In genomic region chr17:83893134-83893533, GRCm38 (mm10) we compare ENCODE assay signal across 16 mouse cellular contexts. TPM values are rescaled to one million over a fixed set of nuclear protein-coding genes. Genes with fewer than 3 reads are reported as not detected.
"Had no signal": no experiment of that assay in that cellular context is flagged by ENCODE, and none has a peak within 500 bp of the region (broad histone marks: within the 10 kb centered on the region; RNA-seq: fewer than 3 reads in every experiment).

No protein-coding gene starts in this region.

- ATAC-seq: intestine, embryonic 15.5 days had no signal

- H3K9me3 ChIP-seq: intestine, embryonic 15.5 days; limb, embryonic 15.5 days; liver, embryonic 13.5 days; midbrain, embryonic 12.5 days had no signal

- H3K27me3 ChIP-seq: intestine, embryonic 15.5 days; limb, embryonic 15.5 days; liver, embryonic 13.5 days; midbrain, embryonic 12.5 days had no signal

- H3K36me3 ChIP-seq: intestine, embryonic 15.5 days; limb, embryonic 15.5 days; liver, embryonic 13.5 days; midbrain, embryonic 12.5 days had no signal

- H3K4me3 ChIP-seq: intestine, embryonic 15.5 days; layer of hippocampus, adult 2 months; limb, embryonic 15.5 days; liver, embryonic 13.5 days; midbrain, embryonic 12.5 days had no signal

- H3K27ac ChIP-seq: intestine, embryonic 15.5 days; layer of hippocampus, adult 2 months; limb, embryonic 15.5 days; liver, embryonic 13.5 days; midbrain, embryonic 12.5 days had no signal

- DNase-seq: kidney, adult 18-20 months; kidney, postnatal 10 days; kidney, postnatal 4 days; liver, embryonic 13.5 days; lung, adult 18-20 months; lung, postnatal 4 days; right cerebral cortex, adult 18-20 months; spleen, adult 18-20 months; thymus, postnatal 36 days had no signal

- H3K4me2 ChIP-seq: intestine, embryonic 15.5 days; limb, embryonic 15.5 days; liver, embryonic 13.5 days; midbrain, embryonic 12.5 days had no signal

- H3K9ac ChIP-seq: intestine, embryonic 15.5 days; limb, embryonic 15.5 days; liver, embryonic 13.5 days; midbrain, embryonic 12.5 days had no signal

RNA-seq across cellular contexts. Expression of gene Haao, which starts 45.4 kb away (rescaled TPM):
- total RNA-seq: layer of hippocampus, adult 2 months; layer of hippocampus, postnatal 10 days; left cerebral cortex, postnatal 10 days; midbrain, postnatal 0 days had no signal
